Mouse (Mus musculus): Measurements from ENCODE around the gene Cyp4x1.

DNA sequence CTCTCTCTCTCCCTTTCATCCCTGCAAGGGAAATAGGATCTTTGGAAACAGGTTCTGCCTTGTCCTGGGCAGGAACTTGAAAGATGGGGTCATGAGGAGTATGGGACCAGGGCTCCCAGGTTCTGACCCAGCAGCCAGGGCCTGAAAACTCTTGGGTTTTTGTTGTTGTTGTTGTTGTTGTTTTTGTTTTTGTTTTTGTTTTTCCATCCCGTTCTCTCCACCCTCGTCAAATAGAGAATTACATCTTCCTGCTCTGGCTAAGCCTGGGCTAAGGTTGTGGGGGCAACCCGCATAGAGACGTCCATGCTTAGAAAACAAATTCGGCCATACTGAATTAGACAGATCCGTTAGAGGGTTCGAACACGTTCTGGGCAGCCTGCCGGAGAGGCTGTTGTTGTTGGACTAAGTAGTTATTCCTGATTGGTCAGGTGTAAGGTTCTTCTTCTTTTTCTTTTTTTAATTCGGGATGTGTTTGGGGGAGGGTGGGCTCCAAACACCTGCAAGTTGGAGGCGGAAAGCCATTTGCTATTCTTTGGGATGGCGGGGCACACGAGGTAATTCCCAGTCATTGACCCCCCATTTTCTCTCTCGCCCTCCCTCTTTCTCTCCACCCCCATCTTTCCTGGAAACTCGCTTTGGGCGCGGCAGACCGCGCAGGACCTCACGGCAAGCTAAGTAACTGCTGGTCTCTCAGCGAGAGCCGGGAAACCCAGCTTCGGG, 75.0 kb downstream of the Cyp4x1 start:
- TF ChIP-seq CTCF (IDR thresholded peaks at IDR 0.05; ENCODE audit: borderline replicate concordance, insufficient read depth, low read length), result no peak
- no peak for TF ChIP-seq POLR2A (IDR thresholded peaks at IDR 0.05; ENCODE audit: low read depth, low read length)
